Mouse (Mus musculus) liver, postnatal 0 days (tissue): ENCODE data around the gene Pheta2.

Source experiments
- CTCF ChIP-seq: sonication (generic); IDR thresholded peaks from 2 replicates; pipeline ENCODE4 v1.5.1; 2016; ENCODE audit warnings: antibody characterized with exemption, low read depth
- EP300 ChIP-seq: IDR thresholded peaks from 2 replicates; pipeline ENCODE4 v1.6.1; 2016; ENCODE audit warnings: antibody characterized with exemption, low read depth, mild to moderate bottlenecking

GRCm38 (mm10) chr15:82358431-82359260 is 19.9 kb downstream of the Pheta2 start:
- TF ChIP-seq EP300 (peak; percentile 63; the same call in 1 of the 2 replicates), CTCF (no peak)
